Mouse (Mus musculus) lung, postnatal 0 days (tissue): ENCODE data around the gene Ly6g6e. TPM values are rescaled to one million over a fixed set of nuclear protein-coding genes. Genes with fewer than 3 reads are reported as not detected.

Experiments
- ATAC-seq: fragments of 200-750 bp; cut with Nextera tagmentation; 2 replicates; pipeline ENCODE4 v1.8.0; 2017; ENCODE audit warnings: moderate library complexity
- DNase-seq: peaks from one replicate; pipeline ENCODE4 v3.0.0-alpha.2; 2016; ENCODE audit warnings: low spot score
- H3K27ac ChIP-seq: fragments of 300-500 bp; sonication (generic); 2 replicates; pipeline ENCODE4 v1.5.1; 2014; ENCODE audit warnings: antibody characterized with exemption, mild to moderate bottlenecking, low read length, mixed read lengths
- H3K27me3 ChIP-seq: fragments of 300-500 bp; sonication (generic); replicated peaks from 2 replicates; pipeline ENCODE4 v1.6.1; 2014; ENCODE audit warnings: low read length, mixed read lengths; ENCODE audit not compliant: insufficient read depth
- H3K36me3 ChIP-seq: fragments of 300-500 bp; sonication (generic); 2 replicates; pipeline ENCODE4 v1.6.1; 2014; ENCODE audit warnings: low read length, mixed read lengths; ENCODE audit not compliant: insufficient read depth
- H3K4me1 ChIP-seq: fragments of 300-500 bp; sonication (generic); 2 replicates; pipeline ENCODE4 v1.6.1; 2014; ENCODE audit warnings: antibody characterized with exemption, low read depth, low read length, mixed read lengths; ENCODE audit not compliant: insufficient read depth
- H3K4me2 ChIP-seq: fragments of 300-500 bp; sonication (generic); replicated peaks from 2 replicates; pipeline ENCODE4 v1.6.1; 2014; ENCODE audit warnings: low read depth, mild to moderate bottlenecking, low read length, moderate library complexity, mixed read lengths
- H3K4me3 ChIP-seq: fragments of 300-500 bp; sonication (generic); 2 replicates; pipeline ENCODE4 v1.5.1; 2014; ENCODE audit warnings: low read depth, low read length
- H3K9ac ChIP-seq: fragments of 300-500 bp; sonication (generic); replicated peaks from 2 replicates; pipeline ENCODE4 v1.6.1; 2014; ENCODE audit warnings: low read depth, mild to moderate bottlenecking
- H3K9me3 ChIP-seq: fragments of 300-500 bp; sonication (generic); 2 replicates; pipeline ENCODE4 v1.6.1; 2016; ENCODE audit warnings: low read length, mixed read lengths
- CTCF ChIP-seq: IDR thresholded peaks from 2 replicates; pipeline ENCODE4 v1.5.1; 2016; ENCODE audit warnings: antibody characterized with exemption, mild to moderate bottlenecking
- EP300 ChIP-seq: IDR thresholded peaks from 2 replicates; pipeline ENCODE4 v1.6.1; 2016; ENCODE audit warnings: antibody characterized with exemption, mild to moderate bottlenecking, control low read depth
- WGBS: fragments of 180-500 bp; shearing (Covaris S2); extraction: QIAGEN DNeasy Blood & Tissue Kit; methylation state at CpG from one replicate; pipeline ENCODE4 v1.1.7; 2014; 5-methylcytosine and 5-hydroxymethylcytosine counted together
- polyA plus RNA-seq: library from polyadenylated mRNA; unstranded; fragments of >200 nt; fragmentation: Nextera tagmentation; extraction: Ambion mirVana; gene quantifications from 2 replicates; pipeline ENCODE4 v1.2.1, GENCODE M21; 2015

Gene Ly6g6e
- polyA plus RNA-seq, 1 experiment from 2014 or later: 2.8 TPM

DNA sequence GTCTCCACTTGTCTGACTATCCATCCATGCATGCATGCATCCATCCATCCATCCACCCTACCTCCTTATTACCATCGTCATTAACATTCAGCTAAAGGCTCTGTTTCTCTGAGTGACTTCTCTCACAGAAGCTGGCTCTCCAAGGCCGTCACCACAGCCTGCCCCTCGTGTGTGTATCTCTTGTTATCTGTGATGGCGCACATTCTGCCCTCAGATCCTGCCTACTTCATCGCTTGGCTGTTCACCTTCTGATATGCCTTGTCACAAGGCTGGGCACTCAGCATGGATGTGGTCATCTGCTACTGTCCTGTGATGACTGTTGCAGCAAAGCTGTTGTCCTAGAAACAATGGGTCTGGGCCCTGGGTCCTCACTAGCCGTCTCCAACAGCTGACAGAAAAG is 28.1 kb downstream of the Ly6g6e start:
- H3K4me3 ChIP-seq: no peak overlapping the region
- WGBS: 67% methylated on average over 6 of the region's 6 CpGs
- ATAC-seq: no peak
- H3K9me3 ChIP-seq: no peaks in the 10 kb centered on the region
- TF ChIP-seq EP300: no peak
- no peak for TF ChIP-seq CTCF
- no peak overlapping the region for H3K9ac ChIP-seq
- H3K4me1 ChIP-seq: no peaks in the 10 kb centered on the region
- no peak for DNase-seq
- H3K27ac ChIP-seq: no peak overlapping the region
- no peak overlapping the region for H3K4me2 ChIP-seq
- peaks cover 22% of the 10 kb centered on the region; the same call in 1 of the 2 replicates for H3K36me3 ChIP-seq
- no peaks in the 10 kb centered on the region for H3K27me3 ChIP-seq

DNA sequence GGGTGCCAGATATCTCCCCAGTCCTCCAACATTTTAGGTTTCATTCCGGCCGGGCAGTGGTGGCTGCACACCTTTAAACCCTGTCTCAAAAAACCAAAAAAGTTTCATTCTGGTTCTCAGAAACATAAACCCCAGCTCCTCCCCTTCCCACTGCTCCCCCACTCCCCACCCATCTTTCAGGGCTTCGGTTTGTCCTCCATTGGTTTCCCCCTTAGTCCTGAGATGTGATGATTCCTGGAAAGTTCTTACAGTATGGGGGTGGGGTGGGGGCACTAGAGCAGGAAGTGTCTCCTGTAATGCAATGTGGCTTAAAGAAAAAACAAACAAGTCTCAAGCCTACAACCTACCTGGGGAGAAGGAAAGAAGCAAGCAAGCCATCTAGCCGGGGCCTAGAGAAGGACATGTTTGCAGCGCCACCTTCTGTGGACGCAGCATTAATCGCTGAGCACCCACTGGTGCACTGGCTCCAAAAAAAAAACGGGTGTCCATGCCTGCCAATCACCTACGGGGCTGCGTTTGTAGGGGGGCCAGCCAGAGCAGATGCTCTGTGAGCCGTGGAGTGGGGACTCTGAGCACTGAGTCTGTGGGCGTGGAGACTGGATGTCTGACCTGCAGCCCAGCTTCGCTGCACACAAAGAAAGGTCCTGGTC is 29.2 kb downstream of the Ly6g6e start:
- H3K27ac ChIP-seq: no peak overlapping the region
- 22% methylated on average over 13 of the region's 13 CpGs for whole genome bisulfite sequencing
- H3K36me3 ChIP-seq: peaks cover 22% of the 10 kb centered on the region; the same call in 1 of the 2 replicates
- H3K4me2 ChIP-seq: no peak overlapping the region
- no peak overlapping the region for H3K4me3 ChIP-seq
- H3K9ac ChIP-seq: no peak overlapping the region; the same call in 1 of the 2 replicates
- ATAC-seq: no peak
- H3K4me1 ChIP-seq: no peaks in the 10 kb centered on the region
- DNase-seq: peak; percentile 66
- no peaks in the 10 kb centered on the region for H3K9me3 ChIP-seq
- H3K27me3 ChIP-seq: no peaks in the 10 kb centered on the region
- TF ChIP-seq EP300 (no peak), CTCF (peak; percentile 73)

DNA sequence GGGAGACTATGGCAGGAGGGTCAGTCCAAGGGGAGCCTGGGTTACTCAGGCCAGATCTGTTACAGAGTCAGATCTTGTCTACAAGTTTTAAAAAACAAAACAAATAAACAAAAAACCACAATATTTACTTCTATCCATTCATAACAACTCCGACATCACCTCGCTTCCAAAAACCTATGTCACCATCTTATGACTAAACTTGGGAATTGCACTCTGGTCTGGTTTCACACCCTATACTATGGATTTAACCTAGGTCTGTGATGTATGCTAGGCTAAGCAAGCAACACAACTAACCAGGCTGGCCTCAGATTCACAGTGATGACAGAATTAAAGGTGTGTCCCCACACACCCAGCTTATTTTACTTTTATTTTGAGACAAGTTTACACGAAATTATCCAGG is 29.8 kb downstream of the Ly6g6e start:
- 55% methylated on average over 3 of the region's 3 CpGs for WGBS
- Histone ChIP-seq H3K36me3 (peaks cover 17% of the 10 kb centered on the region; the same call in 1 of the 2 replicates), H3K4me3 (no peak overlapping the region), H3K9me3 (no peaks in the 10 kb centered on the region), H3K4me1 (no peaks in the 10 kb centered on the region), H3K27ac (no peak overlapping the region), H3K9ac (no peak overlapping the region), H3K4me2 (no peak overlapping the region), H3K27me3 (no peaks in the 10 kb centered on the region)
- ATAC-seq (no peak), DNase-seq (no peak)
- no peak for TF ChIP-seq EP300
- TF ChIP-seq CTCF: peak; percentile 26; the same call in 1 of the 2 replicates

DNA sequence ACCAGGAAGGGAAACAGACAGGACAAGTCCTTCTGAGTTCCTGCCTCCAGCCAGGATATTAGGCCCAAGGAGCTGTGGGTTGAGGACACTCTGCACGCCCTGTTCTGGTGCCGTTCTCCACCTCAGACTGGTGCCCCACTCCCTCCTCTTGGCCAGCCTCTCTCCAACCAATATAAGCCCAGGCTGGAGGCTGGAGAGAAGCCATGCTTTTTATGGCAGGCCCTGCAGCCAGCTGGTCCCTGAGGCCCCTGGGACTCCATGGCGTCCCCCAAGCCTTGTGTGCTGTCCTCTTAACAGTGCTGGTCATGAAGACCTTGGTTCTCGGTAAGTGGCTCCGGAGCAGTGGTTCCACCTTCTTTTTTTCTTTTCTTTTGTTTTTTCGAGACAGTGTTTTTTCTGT is 31.4 kb downstream of the Ly6g6e start, which contains the start of gene Ly6g5c:
Ly6g5c (plus strand) TSS at position 183 of the 400 bp plus-strand sequence.
- no peaks in the 10 kb centered on the region for H3K4me1 ChIP-seq
- TF ChIP-seq CTCF: no peak
- no peak for TF ChIP-seq EP300
- WGBS: 78% methylated on average over 6 of the region's 6 CpGs
- 0 out of 2 replicates have a peak, but pooled peaks cover 5% of the 10 kb centered on the region for H3K36me3 ChIP-seq
- ATAC-seq (no peak), DNase-seq (no peak)
- no peak within 1 kb of the TSS for H3K9ac ChIP-seq
- no peaks in the 10 kb centered on the region for H3K27me3 ChIP-seq
- H3K4me2 ChIP-seq: no peak within 1 kb of the TSS
- no peaks in the 10 kb centered on the region for H3K9me3 ChIP-seq
- H3K4me3 ChIP-seq: no peak within 1 kb of the TSS
- H3K27ac ChIP-seq: no peak within 1 kb of the TSS

DNA sequence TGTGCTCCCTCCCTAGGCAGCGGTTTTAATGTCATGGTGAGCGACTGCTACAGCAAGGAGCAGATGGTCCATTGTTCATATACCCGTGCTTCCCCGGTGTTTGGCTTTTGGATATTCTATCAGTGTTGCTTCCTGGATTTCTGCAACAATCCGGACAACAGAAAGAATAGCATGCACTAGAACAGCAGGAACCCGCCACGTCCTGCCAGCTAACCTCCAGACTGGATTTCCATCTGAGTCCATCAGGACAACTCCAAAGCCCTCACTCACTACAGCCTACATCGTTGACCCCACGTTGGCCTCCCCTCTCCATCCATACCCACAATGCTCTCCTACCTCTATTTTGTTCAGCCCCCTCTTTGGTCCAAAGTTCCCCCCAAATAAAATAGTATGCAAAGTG is 35.1 kb downstream of the Ly6g6e start:
- Histone ChIP-seq H3K9me3 (no peaks in the 10 kb centered on the region), H3K27me3 (no peaks in the 10 kb centered on the region), H3K27ac (peak overlapping the region; percentile 15; the same call in 1 of the 2 replicates), H3K4me2 (no peak overlapping the region), H3K9ac (no peak overlapping the region), H3K36me3 (peaks cover 4% of the 10 kb centered on the region; the same call in 1 of the 2 replicates), H3K4me3 (no peak overlapping the region), H3K4me1 (no peaks in the 10 kb centered on the region)
- DNase-seq (peak; percentile 25), ATAC-seq (0 out of 2 replicates have a peak, but pooled peaks have one; percentile 12)
- TF ChIP-seq EP300: no peak
- TF ChIP-seq CTCF: no peak
- 61% methylated on average over 9 of the region's 9 CpGs for WGBS

DNA sequence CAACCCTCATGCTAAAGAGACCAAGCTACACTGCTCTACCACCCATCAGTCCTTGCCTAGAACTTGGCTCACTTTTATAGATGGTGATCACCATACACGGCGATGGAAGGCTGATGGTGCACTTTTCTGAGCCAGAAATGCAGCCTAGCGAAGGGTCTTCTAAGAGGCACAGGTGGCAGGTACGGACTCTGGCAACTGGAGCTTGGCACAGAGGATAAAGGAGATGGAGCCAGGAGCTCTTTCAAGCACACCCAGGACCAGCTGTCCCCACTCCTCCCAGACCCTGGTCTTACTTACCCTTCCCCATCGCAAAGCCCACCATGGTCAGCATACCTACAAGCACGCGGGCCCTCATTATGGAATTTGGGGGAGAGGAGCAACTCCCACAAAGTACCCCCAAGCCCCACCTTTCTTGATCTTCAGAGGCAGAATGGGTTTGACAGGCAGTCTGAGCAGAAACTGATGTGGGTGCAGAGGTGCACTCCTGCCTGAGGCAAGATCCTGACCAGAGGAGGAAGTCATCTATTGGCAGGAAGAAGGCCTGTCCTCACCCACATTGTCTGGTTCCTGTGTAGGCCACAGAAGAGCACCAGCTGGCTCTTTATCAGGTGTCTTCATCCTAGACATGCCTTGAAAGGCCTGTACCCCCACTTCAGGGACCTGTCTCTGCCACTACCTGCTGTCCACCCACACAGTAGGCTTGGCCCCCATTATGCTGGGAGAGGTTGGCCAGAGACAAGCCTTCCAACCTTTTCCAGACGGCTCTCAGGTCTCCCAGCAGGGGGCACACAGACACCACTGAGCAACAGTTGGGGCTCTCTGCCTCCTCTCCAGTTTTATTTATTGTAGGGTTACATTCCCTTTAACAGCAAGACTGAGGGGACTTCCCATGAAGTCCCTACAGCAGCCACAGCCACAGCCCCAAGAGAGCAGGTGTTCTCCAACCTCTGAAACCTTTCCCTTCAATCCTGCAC is 38.6 kb downstream of the Ly6g6e start, which contains the start of gene Ly6g5b:
Ly6g5b (minus strand) TSS at position 383 of the 974 bp plus-strand sequence.
- H3K4me3 ChIP-seq: no peak within 1 kb of the TSS
- peaks cover 3% of the 10 kb centered on the region; the same call in 1 of the 2 replicates for H3K4me1 ChIP-seq
- DNase-seq (peak; percentile 56), ATAC-seq (no peak)
- no peak for TF ChIP-seq EP300
- peak; percentile 65 for TF ChIP-seq CTCF
- WGBS: 83% methylated on average over 8 of the region's 8 CpGs
- no peaks in the 10 kb centered on the region for H3K27me3 ChIP-seq
- no peak within 1 kb of the TSS for H3K9ac ChIP-seq
- peaks cover 8% of the 10 kb centered on the region; the same call in 1 of the 2 replicates for H3K36me3 ChIP-seq
- H3K4me2 ChIP-seq: no peak within 1 kb of the TSS
- no peak within 1 kb of the TSS for H3K27ac ChIP-seq
- no peaks in the 10 kb centered on the region for H3K9me3 ChIP-seq
